Mouse (Mus musculus) G1E (cell line): ENCODE data around the gene Napepld. TPM values are rescaled to one million over a fixed set of nuclear protein-coding genes. Genes with fewer than 3 reads are reported as not detected.

Source experiments
- ATAC-seq: 2 replicates; pipeline ENCODE4 v1.8.0; 2016; ENCODE audit warnings: mild to moderate bottlenecking; ENCODE audit not compliant: insufficient number of reproducible peaks, poor library complexity, low FRiP score, severe bottlenecking; ENCODE audit errors: extremely low read depth
- DNase-seq: peaks from one replicate; pipeline ENCODE4 v3.0.0; 2012; ENCODE audit warnings: low spot score
- H3K27me3 ChIP-seq: 2 replicates; pipeline ENCODE4 v1.6.1; 2012; ENCODE audit warnings: mild to moderate bottlenecking, low read length, inconsistent platforms; ENCODE audit not compliant: insufficient read depth
- H3K36me3 ChIP-seq: replicated peaks from 2 replicates; pipeline ENCODE3; 2012; ENCODE audit warnings: mild to moderate bottlenecking, inconsistent platforms
- H3K4me1 ChIP-seq: 2 replicates; pipeline ENCODE4 v1.6.1; 2012; ENCODE audit warnings: low read depth, low read length, inconsistent platforms, mixed read lengths; ENCODE audit not compliant: insufficient read depth
- H3K4me3 ChIP-seq: 2 replicates; pipeline ENCODE4 v1.5.1; 2012; ENCODE audit warnings: low read depth, mild to moderate bottlenecking, inconsistent platforms, low read length, moderate library complexity, mixed read lengths
- H3K9me3 ChIP-seq: replicated peaks from 2 replicates; pipeline ENCODE4 v1.6.1; 2012; ENCODE audit warnings: inconsistent platforms
- CTCF ChIP-seq: IDR thresholded peaks from 2 replicates; pipeline ENCODE4 v1.5.1; 2012; ENCODE audit warnings: low read depth, low read length, inconsistent platforms, mixed read lengths
- GATA1 ChIP-seq: IDR thresholded peaks from 2 replicates; pipeline ENCODE4 v1.6.1; 2012; ENCODE audit warnings: borderline replicate concordance, low read length, inconsistent platforms, mixed read lengths
- GATA2 ChIP-seq: IDR thresholded peaks from 2 replicates; pipeline ENCODE4 v1.6.1; 2012; ENCODE audit warnings: low read depth, low read length, inconsistent platforms, borderline replicate concordance
- POLR2AphosphoS5 ChIP-seq: IDR thresholded peaks from 2 replicates; pipeline ENCODE4 v1.6.1; 2012; ENCODE audit warnings: low read depth, low read length, inconsistent platforms; ENCODE audit not compliant: insufficient replicate concordance
- TAL1 ChIP-seq: conservative IDR thresholded peaks from 2 replicates; pipeline ENCODE4 v1.6.1; 2012; ENCODE audit warnings: low read depth, low read length, inconsistent platforms, mixed read lengths
- polyA plus RNA-seq: library from polyadenylated mRNA; stranded (reverse); fragments of >175 nt; gene quantifications from 2 replicates; pipeline ENCODE4 v1.2.3, GENCODE M21; 2012
- total RNA-seq, 2 experiments: library from RNA; stranded (forward) in 1 of 2; stranded (reverse) in 1 of 2; fragments of 200-1000 nt in 1 of 2; fragments of >200 nt in 1 of 2; fragmentation: Nextera tagmentation in 1 of 2; gene quantifications; 2 replicates each; pipeline ENCODE4 v1.2.3; 2014 to 2017

Gene Napepld
- total and polyA plus RNA-seq, 3 experiments: 1.4 to 16.1 (median 3.6) TPM

GRCm38 (mm10) chr5:21646133-21646491 lies 55.1 kb downstream of the Napepld start:
- Histone ChIP-seq H3K4me3 (peak overlapping the region; percentile 87), H3K27me3 (peaks cover 23% of the 10 kb centered on the region), H3K36me3 (peaks cover 35% of the 10 kb centered on the region), H3K4me1 (peaks cover 21% of the 10 kb centered on the region), H3K9me3 (no peaks in the 10 kb centered on the region)
- no peak for ATAC-seq
- TF ChIP-seq CTCF (no peak), GATA1 (no peak), GATA2 (no peak), TAL1 (no peak), POLR2AphosphoS5 (no peak)
- no peak for DNase-seq

DNA sequence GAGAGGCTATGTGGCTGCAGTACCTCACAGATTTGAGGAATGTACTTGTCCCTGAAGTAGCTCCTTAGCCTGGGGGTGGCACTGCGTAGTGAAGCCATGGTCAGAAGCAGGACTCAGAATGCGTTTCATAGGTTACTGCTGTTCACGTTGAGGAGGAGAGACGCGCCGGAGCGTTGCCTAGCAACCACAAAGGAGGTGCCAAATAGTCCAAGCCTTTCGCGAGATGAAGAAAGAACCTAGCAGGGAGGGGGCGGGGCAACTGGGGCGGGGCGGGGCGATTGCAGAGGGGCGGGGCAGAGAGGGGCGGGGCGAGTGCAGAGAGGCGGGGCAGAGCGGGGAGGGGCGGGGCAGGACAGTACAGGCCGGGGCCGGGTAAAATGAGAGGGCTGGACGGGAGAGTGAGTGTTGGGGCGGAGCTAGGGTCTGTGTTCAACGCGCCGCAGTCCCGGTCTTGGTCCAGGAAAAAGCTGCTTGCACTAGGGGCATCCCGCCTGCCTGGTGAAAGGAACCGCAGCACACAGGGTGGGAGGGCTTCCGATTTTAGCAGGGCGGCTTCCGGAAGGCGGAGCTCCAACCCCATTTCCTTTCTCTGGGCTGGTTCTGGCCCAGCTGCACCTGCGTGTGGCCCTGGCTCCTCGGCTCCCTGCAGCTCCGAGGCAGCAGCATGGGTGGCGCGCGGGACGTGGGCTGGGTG lies 55.6 kb downstream of the Napepld start, which contains the start of the genes Fbxl13 and Armc10:
Gene Fbxl13 (minus strand): TSS at position 196 of the 694 bp plus-strand sequence.
Gene Armc10 (plus strand): TSS at position 375 of the 694 bp plus-strand sequence.
- Histone ChIP-seq H3K27me3 (peaks cover 23% of the 10 kb centered on the region), H3K9me3 (no peaks in the 10 kb centered on the region), H3K4me1 (peaks cover 21% of the 10 kb centered on the region), H3K36me3 (peaks cover 30% of the 10 kb centered on the region), H3K4me3 (peak within 1 kb of the TSS; percentile 87)
- DNase-seq: peak; percentile 80
- peak; percentile 96 for ATAC-seq
- TF ChIP-seq GATA2 (no peak), TAL1 (no peak), CTCF (no peak), GATA1 (no peak), POLR2AphosphoS5 (no peak)

GRCm38 (mm10) chr5:21644891-21645438 lies 56.2 kb downstream of the Napepld start:
- no peak for TF ChIP-seq POLR2AphosphoS5
- no peak for TF ChIP-seq GATA2
- no peak for TF ChIP-seq CTCF
- no peak for TF ChIP-seq TAL1
- TF ChIP-seq GATA1: no peak
- ATAC-seq (no peak), DNase-seq (no peak)
- Histone ChIP-seq H3K36me3 (peaks cover 24% of the 10 kb centered on the region), H3K4me3 (peak overlapping the region; percentile 87), H3K27me3 (peaks cover 24% of the 10 kb centered on the region), H3K9me3 (no peaks in the 10 kb centered on the region), H3K4me1 (peaks cover 19% of the 10 kb centered on the region)

GRCm38 (mm10) chr5:21643606-21644005 lies 57.6 kb downstream of the Napepld start:
- TF ChIP-seq CTCF: no peak
- TF ChIP-seq GATA2: no peak
- TF ChIP-seq GATA1: no peak
- TF ChIP-seq TAL1: no peak
- TF ChIP-seq POLR2AphosphoS5: no peak
- ATAC-seq: no peak
- H3K36me3 ChIP-seq: peaks cover 11% of the 10 kb centered on the region

GRCm38 (mm10) chr5:21640961-21641360 lies 60.2 kb downstream of the Napepld start:
- H3K27me3 ChIP-seq: peaks cover 30% of the 10 kb centered on the region
- no peaks in the 10 kb centered on the region for H3K9me3 ChIP-seq
- H3K4me3 ChIP-seq: no peak overlapping the region
- DNase-seq (no peak), ATAC-seq (no peak)
- peaks cover 6% of the 10 kb centered on the region for H3K4me1 ChIP-seq
- no peaks in the 10 kb centered on the region for H3K36me3 ChIP-seq
- TF ChIP-seq GATA2: no peak
- peak; percentile 53; the same call in 1 of the 2 replicates for TF ChIP-seq CTCF
- no peak for TF ChIP-seq POLR2AphosphoS5
- no peak for TF ChIP-seq GATA1
- TF ChIP-seq TAL1: no peak

More at GRCm38 (mm10) chr5:21643606-21644005, 57.6 kb downstream of the Napepld start:
- H3K4me1 ChIP-seq: peaks cover 19% of the 10 kb centered on the region
- no peaks in the 10 kb centered on the region for H3K9me3 ChIP-seq
- no peak for DNase-seq
- peaks cover 28% of the 10 kb centered on the region for H3K27me3 ChIP-seq
- no peak overlapping the region for H3K4me3 ChIP-seq

GRCm38 (mm10) chr5:21625916-21626315 lies 75.3 kb downstream of the Napepld start:
- Histone ChIP-seq H3K4me1 (no peaks in the 10 kb centered on the region), H3K36me3 (no peaks in the 10 kb centered on the region), H3K9me3 (no peaks in the 10 kb centered on the region), H3K27me3 (peaks cover 6% of the 10 kb centered on the region; the same call in 1 of the 2 replicates), H3K4me3 (no peak overlapping the region)
- DNase-seq (no peak), ATAC-seq (no peak)
- TF ChIP-seq TAL1 (no peak), GATA2 (no peak), POLR2AphosphoS5 (no peak), GATA1 (no peak), CTCF (no peak)
